Mouse (Mus musculus) adrenal gland, postnatal 36 days (tissue): Measurements from ENCODE around the gene Plekhh2. TPM values are rescaled to one million over a fixed set of nuclear protein-coding genes. Genes with fewer than 3 reads are reported as not detected.

ENCODE experiments used
- DNase-seq, 2 experiments: peaks; one replicate each; pipeline ENCODE4 v3.0.0; 2021; ENCODE audit warnings: mixed read lengths in 1 of 2
- total RNA-seq, 2 experiments: library from RNA; stranded (reverse); gene quantifications; 2 replicates each; pipeline ENCODE4 v1.2.3; 2021

Gene Plekhh2
- total RNA-seq, 2 experiments from 2014 or later = 4.6 to 5.2 TPM

- DNase-seq = no peak
Observed at GRCm38 (mm10) chr17:84644292-84645050, 132.8 kb downstream of the Plekhh2 start.

GRCm38 (mm10) chr17:84645119-84645518 lies 133.4 kb downstream of the Plekhh2 start:
- no peak for DNase-seq

- DNase-seq = no peak
Observed at GRCm38 (mm10) chr17:84645894-84646293, 134.2 kb downstream of the Plekhh2 start.

GRCm38 (mm10) chr17:84646477-84646876 lies 134.8 kb downstream of the Plekhh2 start:
- DNase-seq = no peak

- no peak for DNase-seq
Observed at GRCm38 (mm10) chr17:84647630-84648029, 135.9 kb downstream of the Plekhh2 start.

GRCm38 (mm10) chr17:84650302-84651017 lies 138.8 kb downstream of the Plekhh2 start:
- no peak for DNase-seq

GRCm38 (mm10) chr17:84653544-84653943 lies 141.8 kb downstream of the Plekhh2 start:
- DNase-seq = no peak

- DNase-seq = no peak
Observed at GRCm38 (mm10) chr17:84656205-84656604, 144.5 kb downstream of the Plekhh2 start.

- DNase-seq = no peak
Observed at GRCm38 (mm10) chr17:84656653-84657421, 145.1 kb downstream of the Plekhh2 start.

GRCm38 (mm10) chr17:84657422-84657732 lies 145.7 kb downstream of the Plekhh2 start:
- no peak for DNase-seq

GRCm38 (mm10) chr17:84657782-84658181 lies 146.1 kb downstream of the Plekhh2 start:
- no peak for DNase-seq

- DNase-seq = no peak
Observed at GRCm38 (mm10) chr17:84658195-84658594, 146.5 kb downstream of the Plekhh2 start.

- no peak for DNase-seq
Observed at GRCm38 (mm10) chr17:84658951-84659350, 147.3 kb downstream of the Plekhh2 start.

- no peak for DNase-seq
Observed at GRCm38 (mm10) chr17:84665053-84665452, 153.4 kb downstream of the Plekhh2 start.

- no peak for DNase-seq
Observed at GRCm38 (mm10) chr17:84665691-84666090, 154.0 kb downstream of the Plekhh2 start.

- no peak for DNase-seq
Observed at GRCm38 (mm10) chr17:84667848-84668247, 156.2 kb downstream of the Plekhh2 start.

Other genes with a start within 250 kb of the Plekhh2 start
- gene Thada, start 45.7 kb upstream of the Plekhh2 start, total RNA-seq = 10 to 100 TPM; 15.6 to 20.3 TPM
- 10 to 100 TPM; 23.9 to 43.4 TPM for gene Dync2li1, start 114.6 kb downstream of the Plekhh2 start, total RNA-seq
- gene Abcg8, start 164.4 kb downstream of the Plekhh2 start, total RNA-seq = not detected
- gene Abcg5, start 171.1 kb downstream of the Plekhh2 start, total RNA-seq = not detected